Mouse (Mus musculus): ENCODE data around the gene Anxa8. TPM values are rescaled to one million over a fixed set of nuclear protein-coding genes. Genes with fewer than 3 reads are reported as not detected.

Anxa8 gene
- polyA plus RNA-seq, 1 experiment from 2014 or later, result 0.47 TPM

DNA sequence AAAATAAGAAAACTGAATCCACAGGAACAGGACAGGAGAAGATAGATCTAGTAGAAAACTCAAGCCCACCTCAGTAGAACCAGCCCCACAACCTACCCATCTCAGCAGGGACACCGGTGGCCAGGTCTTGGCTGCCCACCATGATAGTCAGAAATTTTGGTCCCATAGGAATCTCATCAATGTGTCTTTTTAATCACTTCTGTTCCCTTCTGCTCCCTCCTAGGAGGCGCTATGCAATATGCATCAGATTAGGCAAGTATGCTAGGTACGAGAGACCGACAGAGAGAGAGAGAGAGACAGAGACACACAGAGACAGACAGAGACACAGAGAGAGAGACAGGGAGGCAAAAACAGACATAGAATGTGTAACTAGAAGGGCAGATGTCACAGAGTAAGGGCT is 35.9 kb downstream of the Anxa8 start:
- no peak overlapping the region for H3K4me3 ChIP-seq
- H3K27ac ChIP-seq (replicated peaks), result no peak overlapping the region
- H3K4me1 ChIP-seq, result no peaks in the 10 kb centered on the region
- 89% methylated on average over 4 of the region's 4 CpGs for WGBS
- H3K27me3 ChIP-seq (ENCODE audit: low read depth, poor library complexity, severe bottlenecking), result no peaks in the 10 kb centered on the region
- H3K9me3 ChIP-seq (replicated peaks), result no peaks in the 10 kb centered on the region
- H3K36me3 ChIP-seq, result no peaks in the 10 kb centered on the region
- no peak for DNase-seq (ENCODE audit: low spot score)

DNA sequence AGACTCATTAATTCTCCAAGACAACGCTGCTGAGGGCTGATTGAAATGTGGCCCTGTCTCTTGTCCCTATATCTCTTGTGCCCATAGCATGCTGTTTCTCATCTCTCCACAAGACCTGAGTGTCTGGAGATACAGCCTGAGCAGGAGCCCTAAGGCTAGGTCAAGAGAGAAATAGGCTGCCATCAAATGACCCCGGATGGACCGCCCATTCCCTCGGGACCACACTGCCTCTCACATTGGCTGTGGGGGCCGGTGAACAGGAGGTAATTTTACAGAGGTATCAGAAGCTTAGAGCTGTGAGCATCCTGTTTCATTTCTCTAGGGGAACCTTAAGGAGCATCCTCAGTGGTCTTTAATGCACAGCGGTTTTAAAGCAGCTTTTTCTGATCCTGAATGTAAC is 45.4 kb downstream of the Anxa8 start:
- H3K36me3 ChIP-seq, result no peaks in the 10 kb centered on the region
- no peak overlapping the region for H3K27ac ChIP-seq (replicated peaks)
- peaks cover 5% of the 10 kb centered on the region for H3K4me1 ChIP-seq
- no peak overlapping the region for H3K4me3 ChIP-seq
- no peak for DNase-seq (ENCODE audit: low spot score)
- 80% methylated on average over 6 of the region's 6 CpGs for WGBS
- no peaks in the 10 kb centered on the region for H3K9me3 ChIP-seq (replicated peaks)
- no peaks in the 10 kb centered on the region for H3K27me3 ChIP-seq (ENCODE audit: low read depth, poor library complexity, severe bottlenecking)

DNA sequence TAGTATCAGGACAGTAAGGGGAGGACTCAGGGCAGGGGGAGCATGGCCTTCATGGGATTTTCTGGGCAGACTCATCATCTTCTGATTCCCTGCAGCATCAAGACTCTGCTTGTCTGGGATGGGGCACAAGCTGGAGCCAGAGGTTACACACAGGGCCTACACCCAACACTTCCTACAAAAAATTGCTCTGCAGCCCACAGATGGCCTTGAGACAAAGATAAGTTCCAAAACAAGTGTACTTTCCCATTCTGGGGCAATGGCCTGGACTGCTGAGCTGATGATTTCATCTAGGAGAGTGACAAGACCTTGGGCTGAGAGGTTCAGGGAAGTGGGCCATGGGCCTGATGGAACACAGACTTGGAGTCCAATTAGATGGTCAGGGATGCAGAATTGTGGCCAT is 49.6 kb downstream of the Anxa8 start:
- no peak overlapping the region for H3K27ac ChIP-seq (replicated peaks)
- H3K36me3 ChIP-seq, result no peaks in the 10 kb centered on the region
- peaks cover 5% of the 10 kb centered on the region for H3K4me1 ChIP-seq
- no peaks in the 10 kb centered on the region for H3K9me3 ChIP-seq (replicated peaks)
- no peak for DNase-seq (ENCODE audit: low spot score)
- H3K27me3 ChIP-seq (ENCODE audit: low read depth, poor library complexity, severe bottlenecking), result no peaks in the 10 kb centered on the region
- no peak overlapping the region for H3K4me3 ChIP-seq

DNA sequence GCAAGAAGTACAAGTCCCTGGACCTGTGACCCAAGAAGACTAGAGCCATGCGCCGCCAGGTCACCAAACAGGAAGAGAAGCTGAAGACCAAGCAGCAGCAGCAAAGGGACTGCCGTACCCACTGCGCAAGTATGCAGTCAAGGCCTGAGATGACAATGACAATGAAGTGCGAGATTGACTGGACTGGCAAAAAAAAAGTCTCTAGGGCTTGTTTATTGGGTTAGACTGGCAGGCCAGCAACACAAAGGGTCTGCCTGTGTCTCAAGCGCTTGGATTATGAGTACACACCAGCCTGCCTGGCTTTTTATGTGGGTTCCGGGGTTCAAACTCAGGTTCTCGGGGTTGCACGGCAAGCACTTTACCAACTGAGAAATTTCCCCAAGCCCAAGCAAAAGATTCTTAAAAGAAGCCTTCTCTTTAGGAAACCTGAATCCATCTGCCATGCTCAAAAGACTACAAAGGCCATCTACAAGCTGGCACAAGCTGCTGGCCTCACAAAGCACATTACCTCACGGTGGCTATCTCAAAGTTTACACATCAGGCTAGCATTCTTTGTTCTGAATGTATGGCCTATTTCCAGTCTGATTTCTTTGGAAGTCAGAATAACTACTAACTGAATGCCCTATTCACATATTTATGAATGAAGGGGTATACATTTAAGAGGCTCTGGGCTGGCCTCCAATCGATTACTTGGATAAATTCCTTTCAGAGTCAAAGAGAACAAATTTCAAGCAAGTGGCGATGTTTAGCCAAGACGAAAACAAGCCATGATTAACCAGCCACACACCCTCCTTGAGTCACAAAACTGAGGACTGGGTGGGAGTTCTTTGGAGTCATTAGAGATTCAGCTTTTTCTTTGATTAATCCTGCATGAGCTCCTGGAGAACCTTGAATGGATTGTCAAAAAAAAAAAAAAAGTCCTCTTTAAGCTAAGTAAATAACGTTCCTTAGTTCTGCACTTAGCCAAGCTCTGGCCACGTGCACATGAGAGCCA is 54.2 kb downstream of the Anxa8 start:
- DNase-seq (ENCODE audit: low spot score), result no peak
- no peak overlapping the region for H3K4me3 ChIP-seq
- H3K9me3 ChIP-seq (replicated peaks), result no peaks in the 10 kb centered on the region
- H3K36me3 ChIP-seq, result no peaks in the 10 kb centered on the region
- no peaks in the 10 kb centered on the region for H3K27me3 ChIP-seq (ENCODE audit: low read depth, poor library complexity, severe bottlenecking)
- no peaks in the 10 kb centered on the region for H3K4me1 ChIP-seq
- no peak overlapping the region for H3K27ac ChIP-seq (replicated peaks)
- WGBS, result 85% methylated on average over 15 of the region's 15 CpGs

DNA sequence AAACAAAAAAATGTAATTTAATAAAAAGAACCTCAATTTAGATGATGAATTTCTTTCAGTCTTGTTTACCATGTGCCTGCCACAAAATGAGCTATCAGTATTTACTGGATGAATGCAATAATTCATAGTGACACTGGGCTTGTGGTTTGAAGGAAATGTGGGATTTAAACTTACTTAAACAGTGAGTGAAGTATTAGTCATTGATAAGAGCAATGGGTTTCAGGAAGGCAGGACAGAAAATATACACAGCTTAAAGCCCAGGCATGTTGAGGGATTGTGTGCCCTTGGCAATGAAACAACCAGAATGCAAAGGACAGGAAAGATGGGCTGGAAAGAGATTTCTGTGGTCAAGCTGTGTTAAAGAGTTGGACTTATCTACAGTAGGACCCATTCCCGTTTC is 56.5 kb downstream of the Anxa8 start:
- no peaks in the 10 kb centered on the region for H3K9me3 ChIP-seq (replicated peaks)
- WGBS, result 88% methylated on average over 1 of the region's 1 CpGs
- DNase-seq (ENCODE audit: low spot score), result no peak
- H3K4me3 ChIP-seq, result no peak overlapping the region
- no peaks in the 10 kb centered on the region for H3K27me3 ChIP-seq (ENCODE audit: low read depth, poor library complexity, severe bottlenecking)
- no peaks in the 10 kb centered on the region for H3K4me1 ChIP-seq
- no peak overlapping the region for H3K27ac ChIP-seq (replicated peaks)
- H3K36me3 ChIP-seq, result no peaks in the 10 kb centered on the region

DNA sequence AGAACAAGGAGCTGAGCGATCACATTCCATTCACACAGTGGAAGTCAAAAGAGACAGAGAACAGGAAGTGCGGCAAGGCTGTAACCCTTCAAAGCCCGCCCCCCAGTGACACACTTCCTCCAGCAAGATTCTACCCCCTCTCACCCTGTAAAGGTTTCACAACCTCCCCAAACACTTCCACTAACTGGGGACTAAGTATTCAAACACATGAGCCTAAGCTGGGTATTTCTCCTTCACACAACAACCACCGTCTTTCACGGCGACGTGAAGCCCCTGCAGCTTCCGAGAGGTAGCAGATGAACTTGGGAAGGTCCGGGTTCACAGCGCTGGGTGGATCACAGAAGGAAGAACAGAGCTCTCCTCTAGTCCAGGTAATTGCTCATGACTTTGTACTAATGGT is 57.1 kb downstream of the Anxa8 start:
- H3K4me3 ChIP-seq, result no peak overlapping the region
- WGBS, result 90% methylated on average over 10 of the region's 10 CpGs
- H3K27ac ChIP-seq (replicated peaks), result no peak overlapping the region
- no peaks in the 10 kb centered on the region for H3K27me3 ChIP-seq (ENCODE audit: low read depth, poor library complexity, severe bottlenecking)
- DNase-seq (ENCODE audit: low spot score), result no peak
- no peaks in the 10 kb centered on the region for H3K36me3 ChIP-seq
- H3K9me3 ChIP-seq (replicated peaks), result no peaks in the 10 kb centered on the region
- H3K4me1 ChIP-seq, result no peaks in the 10 kb centered on the region

Other genes with a start within 250 kb of the Anxa8 start
- gene Gdf10, start 162.4 kb upstream of the Anxa8 start, polyA plus RNA-seq (2016; fragmentation: Nextera tagmentation; extraction: Ambion mirVana), result 1.5 and 1.8 TPM in 2 replicates
- not detected in 2 replicates for gene Gdf2, start 144.9 kb upstream of the Anxa8 start, polyA plus RNA-seq (2016; fragmentation: Nextera tagmentation; extraction: Ambion mirVana)
- 0.07 TPM in 2 replicates for gene Rbp3, start 132.0 kb upstream of the Anxa8 start, polyA plus RNA-seq (2016; fragmentation: Nextera tagmentation; extraction: Ambion mirVana)
- gene Zfp488, start 107.2 kb upstream of the Anxa8 start, polyA plus RNA-seq (2016; fragmentation: Nextera tagmentation; extraction: Ambion mirVana), result 0.06 and 0.09 TPM in 2 replicates
- not detected in 2 replicates for gene Gm30083, start 70.8 kb upstream of the Anxa8 start, polyA plus RNA-seq (2016; fragmentation: Nextera tagmentation; extraction: Ambion mirVana)
- gene Gm5460, start 69.2 kb upstream of the Anxa8 start, polyA plus RNA-seq (2016; fragmentation: Nextera tagmentation; extraction: Ambion mirVana), result not detected in 2 replicates
- gene Antxrl, start 33.3 kb upstream of the Anxa8 start, polyA plus RNA-seq (2016; fragmentation: Nextera tagmentation; extraction: Ambion mirVana), result not detected in 2 replicates
- not detected in 2 replicates for gene A630023A22Rik, start 16.8 kb downstream of the Anxa8 start, polyA plus RNA-seq (2016; fragmentation: Nextera tagmentation; extraction: Ambion mirVana)
- gene Npy4r, start 66.5 kb downstream of the Anxa8 start, polyA plus RNA-seq (2016; fragmentation: Nextera tagmentation; extraction: Ambion mirVana), result 0.04 TPM in 1 of 2 replicates, not detected in the other
- gene Gprin2, start 115.7 kb downstream of the Anxa8 start, polyA plus RNA-seq (2016; fragmentation: Nextera tagmentation; extraction: Ambion mirVana), result 0.35 and 1.9 TPM in 2 replicates
- 0.11 and 0.37 TPM in 2 replicates for gene Syt15, start 133.6 kb downstream of the Anxa8 start, polyA plus RNA-seq (2016; fragmentation: Nextera tagmentation; extraction: Ambion mirVana)
- 6.6 and 7.1 TPM in 2 replicates for gene Shld2, start 224.5 kb downstream of the Anxa8 start, polyA plus RNA-seq (2016; fragmentation: Nextera tagmentation; extraction: Ambion mirVana)
- gene Glud1, start 224.7 kb downstream of the Anxa8 start, polyA plus RNA-seq (2016; fragmentation: Nextera tagmentation; extraction: Ambion mirVana), result 75.5 and 79.6 TPM in 2 replicates